Mouse (Mus musculus) megakaryocyte, embryonic 14.5 days (primary cell): ENCODE data around the gene Gm21119.
"Not testable (repeated sequence)": the region's sequence is repeated elsewhere in the genome, so short reads cannot be mapped to it uniquely, and the experiment has no call there.

Experiments used
- FLI1 ChIP-seq: IDR thresholded peaks from 2 replicates; pipeline ENCODE4 v1.6.1; 2012; ENCODE audit warnings: low read length, inconsistent platforms, mixed read lengths
- GATA1 ChIP-seq: IDR thresholded peaks from 3 replicates; pipeline ENCODE4 v1.6.1; 2012; ENCODE audit warnings: mixed read lengths, low read length, inconsistent platforms, borderline replicate concordance

DNA sequence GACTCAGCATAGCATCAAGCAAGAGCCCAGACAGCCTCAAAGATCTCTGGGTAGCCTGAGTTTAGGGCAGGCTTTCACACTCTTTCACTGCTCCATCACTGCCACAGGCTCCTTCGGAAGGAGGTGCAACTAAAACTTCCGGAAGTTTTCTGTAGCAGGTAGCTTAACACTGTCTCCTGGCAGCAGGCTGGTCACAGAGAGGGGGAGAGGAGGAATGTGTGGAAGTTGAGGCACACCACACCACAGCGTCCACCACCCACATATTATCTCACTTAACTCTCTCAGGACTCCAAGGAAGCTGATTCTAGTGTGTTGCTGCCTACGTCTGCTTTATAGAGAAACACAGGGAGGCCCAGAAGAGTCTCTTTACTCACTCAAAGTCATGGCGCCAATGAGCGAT is 15.4 kb upstream of the Gm21119 start:
- TF ChIP-seq GATA1, FLI1: not testable (repeated sequence)
